Mouse (Mus musculus) CH12F3 (cell line): Measurements from ENCODE around the gene Npm1.

Experiments used
- in situ Hi-C: fragments of 300-500 bp; cut with MboI; formaldehyde crosslinking; loops from 2 replicates; pipeline ENCODE4 v1.14.3; 2020; ENCODE audit warnings: low sequenced_read_pairs

The Npm1 gene

DNA sequence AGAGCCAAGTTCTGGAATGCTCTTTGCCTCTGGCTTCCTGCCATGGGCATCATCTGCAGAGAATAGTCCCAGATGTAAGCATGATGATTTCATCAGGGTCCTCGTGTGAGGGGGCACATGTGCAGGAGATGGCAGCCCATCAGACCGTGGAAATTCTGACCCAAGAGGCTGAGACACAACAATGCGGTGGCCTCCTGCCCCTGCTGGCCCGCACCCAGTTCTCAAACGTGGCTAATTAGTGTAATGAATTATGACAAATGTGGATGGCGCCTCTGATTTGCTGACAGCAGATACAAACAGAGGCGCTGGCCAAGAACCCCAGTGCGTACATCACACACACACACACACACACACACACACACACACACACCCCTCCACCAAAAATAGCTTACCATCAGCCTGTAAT is 58.1 kb downstream of the Npm1 start:
- in situ Hi-C loops: no loop called here

DNA sequence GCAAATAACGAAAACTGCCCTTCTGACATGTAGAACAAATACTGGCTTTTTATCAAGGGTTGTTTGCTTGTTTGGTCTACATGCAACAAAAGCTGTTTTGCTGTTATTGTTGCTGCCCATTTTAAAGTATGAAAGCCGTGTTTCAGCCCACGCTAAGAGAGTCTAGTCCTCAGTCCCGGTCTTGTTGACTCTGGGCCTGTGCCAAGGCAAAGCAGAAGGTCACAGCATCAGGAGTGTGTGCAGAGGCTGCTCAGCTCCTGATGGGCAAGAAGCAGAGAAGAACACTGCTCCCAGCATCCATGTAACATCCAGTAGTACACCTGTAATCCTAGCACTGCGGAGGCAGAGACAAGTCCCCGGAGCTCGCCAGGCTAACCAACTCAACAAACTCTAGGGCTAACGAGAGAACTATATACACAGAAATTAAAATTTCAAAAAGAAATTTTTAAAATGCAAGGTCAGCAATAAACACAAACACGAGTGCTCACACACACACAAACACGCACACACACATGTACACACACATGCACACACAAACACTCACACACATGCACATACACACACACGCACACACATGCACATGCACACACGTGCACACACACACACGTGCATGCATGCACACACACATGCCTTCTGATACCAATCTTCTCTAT is 59.6 kb downstream of the Npm1 start:
- in situ Hi-C loops: no loop called here
